Mouse (Mus musculus) embryonic facial prominence, embryonic 14.5 days (tissue): Measurements from ENCODE around the gene Armc3. TPM values are rescaled to one million over a fixed set of nuclear protein-coding genes. Genes with fewer than 3 reads are reported as not detected.

Source experiments
- ATAC-seq: fragments of 200-750 bp; cut with Nextera tagmentation; 2 replicates; pipeline ENCODE4 v1.8.0; 2017; ENCODE audit warnings: low read depth, moderate number of reproducible peaks, moderate TSS enrichment
- DNase-seq: peaks from one replicate; pipeline ENCODE4 v3.0.0-alpha.2; 2015; ENCODE audit warnings: low spot score
- H3K27ac ChIP-seq: fragments of 300-500 bp; sonication (generic); replicated peaks from 2 replicates; pipeline ENCODE4 v1.5.1; 2014; ENCODE audit warnings: low read depth, mild to moderate bottlenecking, low read length, moderate library complexity
- H3K27me3 ChIP-seq: fragments of 300-500 bp; sonication (generic); replicated peaks from 2 replicates; pipeline ENCODE4 v1.6.1; 2014; ENCODE audit warnings: low read length; ENCODE audit not compliant: control insufficient read depth, insufficient read depth
- H3K36me3 ChIP-seq: fragments of 300-500 bp; sonication (generic); 2 replicates; pipeline ENCODE4 v1.6.1; 2014; ENCODE audit warnings: low read length, mixed read lengths; ENCODE audit not compliant: control insufficient read depth, insufficient read depth
- H3K4me1 ChIP-seq: fragments of 300-500 bp; sonication (generic); 2 replicates; pipeline ENCODE4 v1.6.1; 2014; ENCODE audit warnings: antibody characterized with exemption, low read length; ENCODE audit not compliant: control insufficient read depth, insufficient read depth
- H3K4me2 ChIP-seq: fragments of 300-500 bp; sonication (generic); 2 replicates; pipeline ENCODE4 v1.6.1; 2014; ENCODE audit warnings: low read depth, mild to moderate bottlenecking, low read length, moderate library complexity, mixed read lengths
- H3K4me3 ChIP-seq: fragments of 300-500 bp; sonication (generic); 2 replicates; pipeline ENCODE4 v1.5.1; 2014; ENCODE audit warnings: low read depth, mild to moderate bottlenecking, low read length
- H3K9ac ChIP-seq: fragments of 300-500 bp; sonication (generic); 2 replicates; pipeline ENCODE4 v1.6.1; 2014; ENCODE audit warnings: low read depth, mild to moderate bottlenecking, low read length, moderate library complexity, mixed read lengths
- H3K9me3 ChIP-seq: fragments of 300-500 bp; sonication (generic); 2 replicates; pipeline ENCODE4 v1.6.1; 2016; ENCODE audit warnings: low read length; ENCODE audit not compliant: control insufficient read depth
- WGBS: fragments of 180-500 bp; shearing (Covaris S2); extraction: QIAGEN DNeasy Blood & Tissue Kit; methylation state at CpG from one replicate; pipeline ENCODE4 v1.1.7; 2014; 5-methylcytosine and 5-hydroxymethylcytosine counted together
- polyA plus RNA-seq: library from polyadenylated mRNA; unstranded; fragments of >200 nt; fragmentation: Nextera tagmentation; extraction: Ambion mirVana; gene quantifications from 2 replicates; pipeline ENCODE4 v1.2.1, GENCODE M21; 2014

Gene Armc3
- polyA plus RNA-seq, result 0.58 and 1.8 TPM in 2 replicates

GRCm38 (mm10) chr2:19198452-19199365 is at the start of gene Armc3:
TSS of gene Armc3 (plus strand) at chr2:19199302.
- peak within 1 kb of the TSS; percentile 72 for H3K9ac ChIP-seq
- H3K4me2 ChIP-seq, result peak within 1 kb of the TSS; percentile 71
- H3K9me3 ChIP-seq, result no peaks in the 10 kb centered on the region
- DNase-seq, result peak; percentile 89
- H3K4me1 ChIP-seq, result no peaks in the 10 kb centered on the region
- H3K36me3 ChIP-seq, result no peaks in the 10 kb centered on the region
- 12% methylated on average over 24 of the region's 24 CpGs for WGBS
- no peaks in the 10 kb centered on the region for H3K27me3 ChIP-seq
- peak; percentile 99 for ATAC-seq
- H3K4me3 ChIP-seq, result peak within 1 kb of the TSS; percentile 58
- no peak within 1 kb of the TSS for H3K27ac ChIP-seq

DNA sequence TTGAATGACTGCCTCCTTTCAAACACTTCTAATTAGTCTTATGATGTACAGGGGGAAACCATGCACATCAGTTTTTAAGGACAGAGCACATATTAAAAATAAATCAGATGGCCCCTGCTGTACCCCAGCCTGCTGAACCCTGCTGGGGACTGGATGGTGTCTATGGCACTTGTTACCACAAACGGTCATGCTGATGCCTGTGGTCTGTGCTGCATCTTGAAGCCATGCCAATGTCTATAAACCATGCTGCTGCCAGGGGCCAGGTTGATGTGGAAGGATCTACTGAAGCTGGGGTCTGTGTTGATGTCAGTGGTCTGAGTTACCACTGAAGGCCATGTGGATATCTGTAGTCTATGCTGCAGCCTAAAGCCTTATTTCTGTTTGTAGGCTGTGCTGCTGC is 46.4 kb upstream of the Armc3 start:
- Histone ChIP-seq H3K4me2 (no peak overlapping the region), H3K9me3 (no peaks in the 10 kb centered on the region), H3K4me3 (no peak overlapping the region), H3K27me3 (no peaks in the 10 kb centered on the region), H3K27ac (no peak overlapping the region), H3K36me3 (no peaks in the 10 kb centered on the region), H3K9ac (no peak overlapping the region), H3K4me1 (no peaks in the 10 kb centered on the region)
- WGBS, result 75% methylated on average over 1 of the region's 1 CpGs
- DNase-seq (no peak), ATAC-seq (no peak)

DNA sequence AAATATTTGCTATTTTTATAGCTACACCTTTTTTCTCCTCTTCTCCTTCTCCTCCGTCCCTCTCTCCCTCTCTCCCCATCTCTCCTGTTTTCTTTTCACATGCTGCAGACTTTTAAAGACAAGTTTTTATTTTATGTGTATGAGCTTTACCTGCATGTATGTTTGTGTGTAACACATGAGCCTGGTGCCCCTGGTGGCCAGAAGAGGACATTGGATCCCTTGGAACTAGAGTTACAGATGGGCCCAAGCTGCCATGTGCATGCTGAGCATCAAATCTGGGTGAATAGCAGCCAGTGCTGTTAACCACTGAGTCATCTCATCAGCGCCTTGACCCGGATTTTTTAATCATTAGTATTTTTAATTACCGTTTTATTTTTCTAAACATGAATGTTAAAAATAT is 42.9 kb upstream of the Armc3 start:
- Histone ChIP-seq H3K27ac (no peak overlapping the region), H3K4me3 (no peak overlapping the region), H3K9me3 (no peaks in the 10 kb centered on the region), H3K36me3 (no peaks in the 10 kb centered on the region), H3K4me2 (no peak overlapping the region), H3K9ac (no peak overlapping the region), H3K4me1 (peaks cover 9% of the 10 kb centered on the region; the same call in 1 of the 2 replicates), H3K27me3 (no peaks in the 10 kb centered on the region)
- ATAC-seq (no peak), DNase-seq (peak; percentile 23)
- WGBS, result 70% methylated on average over 4 of the region's 4 CpGs

GRCm38 (mm10) chr2:19159539-19159938 is 39.6 kb upstream of the Armc3 start:
- Histone ChIP-seq H3K27ac (no peak overlapping the region), H3K4me2 (no peak overlapping the region), H3K27me3 (no peaks in the 10 kb centered on the region), H3K4me3 (no peak overlapping the region), H3K36me3 (no peaks in the 10 kb centered on the region), H3K4me1 (peaks cover 9% of the 10 kb centered on the region; the same call in 1 of the 2 replicates), H3K9me3 (no peaks in the 10 kb centered on the region), H3K9ac (no peak overlapping the region)
- ATAC-seq, result no peak
- DNase-seq, result peak; percentile 33
- WGBS, result 53% methylated on average over 5 of the region's 5 CpGs

DNA sequence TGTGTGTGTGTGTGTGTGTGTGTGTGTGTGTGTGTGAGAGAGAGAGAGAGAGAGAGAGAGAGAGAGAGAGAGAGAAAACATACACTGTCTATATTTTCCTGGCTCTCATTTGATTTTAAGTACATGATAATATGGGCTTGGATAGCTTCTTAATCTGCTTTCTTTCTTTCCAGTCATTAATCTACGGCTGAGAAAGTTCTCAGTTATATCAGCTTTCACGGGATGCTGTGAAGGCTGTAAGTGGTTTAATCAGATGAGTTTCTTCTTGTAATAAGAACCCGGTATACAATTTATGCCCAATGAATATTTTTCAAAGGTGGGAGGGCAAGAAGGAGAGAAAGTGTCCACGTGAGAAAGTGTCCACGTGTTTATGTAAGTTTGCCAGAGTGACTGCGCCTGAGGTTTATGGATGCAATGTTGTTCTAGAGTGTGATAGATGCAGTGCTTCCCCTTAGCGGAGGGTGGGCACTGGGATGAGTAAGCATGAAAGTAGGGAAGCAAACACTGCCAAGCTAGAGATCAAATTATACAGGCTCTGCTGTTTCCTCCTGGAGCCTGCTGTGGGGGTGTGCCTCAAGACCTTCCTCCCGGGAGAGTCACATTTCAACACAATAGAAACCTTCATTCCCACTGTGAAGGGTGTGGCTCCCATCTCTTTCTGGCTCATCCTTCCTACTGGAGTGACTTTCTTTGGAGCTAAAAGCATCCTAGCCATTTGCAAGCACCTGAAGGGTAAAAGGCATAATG is 38.6 kb upstream of the Armc3 start:
- WGBS, result 11% methylated on average over 8 of the region's 8 CpGs
- Histone ChIP-seq H3K9me3 (no peaks in the 10 kb centered on the region), H3K27ac (no peak overlapping the region), H3K4me1 (peaks cover 9% of the 10 kb centered on the region; the same call in 1 of the 2 replicates), H3K4me2 (peak overlapping the region; percentile 1; the same call in 1 of the 2 replicates), H3K27me3 (no peaks in the 10 kb centered on the region), H3K36me3 (no peaks in the 10 kb centered on the region), H3K9ac (no peak overlapping the region), H3K4me3 (no peak overlapping the region)
- DNase-seq (peak; percentile 79), ATAC-seq (peak; percentile 80; the same call in 1 of the 2 replicates)

DNA sequence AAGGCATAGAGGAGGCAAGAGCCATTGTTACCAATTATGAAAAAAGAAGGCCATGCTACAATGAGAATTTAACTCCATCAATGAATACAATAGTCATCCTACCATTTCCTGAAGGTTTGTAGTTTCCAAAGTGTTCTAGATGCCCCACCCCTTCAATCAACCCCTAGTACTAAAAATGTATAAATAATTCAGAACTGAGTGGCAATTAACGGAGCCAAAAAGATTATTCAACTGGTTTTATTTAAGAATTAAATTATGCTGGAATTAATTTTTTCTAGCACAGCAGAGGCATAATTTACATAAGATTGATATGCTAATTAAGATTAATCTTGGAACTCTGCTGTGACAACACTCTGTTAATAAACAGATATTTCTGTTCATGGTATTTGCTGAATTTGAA is 34.9 kb upstream of the Armc3 start:
- H3K27ac ChIP-seq, result no peak overlapping the region
- H3K9ac ChIP-seq, result no peak overlapping the region
- H3K4me2 ChIP-seq, result no peak overlapping the region
- DNase-seq, result no peak
- H3K27me3 ChIP-seq, result no peaks in the 10 kb centered on the region
- no peaks in the 10 kb centered on the region for H3K36me3 ChIP-seq
- H3K9me3 ChIP-seq, result no peaks in the 10 kb centered on the region
- H3K4me1 ChIP-seq, result peaks cover 9% of the 10 kb centered on the region; the same call in 1 of the 2 replicates
- H3K4me3 ChIP-seq, result no peak overlapping the region
- no peak for ATAC-seq
- 89% methylated on average over 1 of the region's 1 CpGs for WGBS

GRCm38 (mm10) chr2:19176827-19177236 is 22.3 kb upstream of the Armc3 start:
- DNase-seq, result peak; percentile 93
- no peaks in the 10 kb centered on the region for H3K36me3 ChIP-seq
- WGBS, result 13% methylated on average over 1 of the region's 1 CpGs

DNA sequence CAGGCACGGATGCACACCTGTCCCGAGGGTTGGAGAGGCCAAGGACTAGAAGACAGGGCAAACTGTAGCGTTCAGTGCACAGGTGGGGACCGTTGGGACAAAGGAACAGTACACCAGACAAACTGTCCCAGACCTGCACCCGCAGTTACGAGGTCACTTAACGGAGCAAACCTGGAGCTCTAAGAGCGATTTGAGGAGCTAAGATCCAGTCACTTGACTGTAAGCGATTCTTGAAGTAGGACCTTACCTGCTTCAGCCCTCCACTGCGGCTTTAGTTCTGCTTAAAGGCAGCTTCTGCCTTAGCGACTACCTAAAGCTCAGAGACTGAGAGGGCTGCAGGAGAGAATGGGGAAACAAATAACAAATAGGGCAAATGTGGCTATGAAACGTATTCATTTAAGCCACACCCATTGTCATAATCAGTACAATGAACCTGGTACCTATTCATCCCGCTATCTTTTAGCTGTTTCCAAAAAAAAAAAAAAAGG is 308 bp downstream of the Armc3 start:
- WGBS, result 28% methylated on average over 13 of the region's 13 CpGs
- DNase-seq (peak; percentile 1), ATAC-seq (no peak)
- Histone ChIP-seq H3K27me3 (no peaks in the 10 kb centered on the region), H3K9ac (peak overlapping the region; percentile 72), H3K4me2 (peak overlapping the region; percentile 71), H3K27ac (no peak overlapping the region), H3K4me1 (no peaks in the 10 kb centered on the region), H3K36me3 (no peaks in the 10 kb centered on the region), H3K4me3 (peak overlapping the region; percentile 58), H3K9me3 (no peaks in the 10 kb centered on the region)

More at GRCm38 (mm10) chr2:19176827-19177236, 22.3 kb upstream of the Armc3 start:
- no peak overlapping the region for H3K4me2 ChIP-seq
- peak; percentile 92 for ATAC-seq
- H3K27ac ChIP-seq, result no peak overlapping the region
- H3K27me3 ChIP-seq, result no peaks in the 10 kb centered on the region
- H3K4me3 ChIP-seq, result no peak overlapping the region
- no peaks in the 10 kb centered on the region for H3K9me3 ChIP-seq
- no peak overlapping the region for H3K9ac ChIP-seq
- 0 out of 2 replicates have a peak, but pooled peaks cover 2% of the 10 kb centered on the region for H3K4me1 ChIP-seq
